Mouse (Mus musculus): ENCODE data around the gene Gm49337. TPM values are rescaled to one million over a fixed set of nuclear protein-coding genes. Genes with fewer than 3 reads are reported as not detected.

Gene Gm49337
- polyA plus RNA-seq, 1 experiment = not detected

DNA sequence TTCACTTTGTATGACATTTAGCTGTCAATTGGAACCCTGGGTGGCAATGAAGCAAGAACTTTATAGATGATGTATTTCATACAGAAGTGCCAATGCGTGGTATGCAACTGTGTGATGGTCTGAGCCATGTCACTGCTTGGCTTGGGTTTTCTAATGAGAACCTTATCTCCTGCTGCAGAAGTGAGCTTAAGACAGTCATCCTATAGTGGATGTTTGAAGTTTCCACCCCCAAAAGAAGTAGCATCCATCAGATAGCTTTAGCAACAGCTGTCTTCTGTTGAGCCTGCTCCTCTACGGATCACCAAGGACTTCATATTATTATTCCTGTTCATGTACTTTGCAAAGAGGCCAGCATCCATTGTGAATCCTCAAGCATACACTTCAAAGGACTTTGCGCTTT, 76.8 kb downstream of the Gm49337 start:
- H3K36me3 ChIP-seq (ENCODE audit: control insufficient read depth, insufficient read depth, low read length) = no peaks in the 10 kb centered on the region
- no peaks in the 10 kb centered on the region for H3K4me1 ChIP-seq (ENCODE audit: control insufficient read depth, insufficient read depth, insufficient read length, low read length)
- 94% methylated on average over 3 of the region's 3 CpGs for WGBS
- no peaks in the 10 kb centered on the region for H3K27me3 ChIP-seq (ENCODE audit: control insufficient read depth, insufficient read depth, low read length)
- H3K27ac ChIP-seq (ENCODE audit: insufficient read depth, low read depth, low read length) = no peak overlapping the region
- TF ChIP-seq CTCF (IDR thresholded peaks at IDR 0.05; ENCODE audit: extremely low read depth, insufficient read length, insufficient replicate concordance, low read depth, low read length) = no peak
- no peak for TF ChIP-seq POLR2A (IDR thresholded peaks at IDR 0.05; ENCODE audit: low read depth, low read length)
- no peak overlapping the region for H3K4me3 ChIP-seq (ENCODE audit: low read depth, low read length)

DNA sequence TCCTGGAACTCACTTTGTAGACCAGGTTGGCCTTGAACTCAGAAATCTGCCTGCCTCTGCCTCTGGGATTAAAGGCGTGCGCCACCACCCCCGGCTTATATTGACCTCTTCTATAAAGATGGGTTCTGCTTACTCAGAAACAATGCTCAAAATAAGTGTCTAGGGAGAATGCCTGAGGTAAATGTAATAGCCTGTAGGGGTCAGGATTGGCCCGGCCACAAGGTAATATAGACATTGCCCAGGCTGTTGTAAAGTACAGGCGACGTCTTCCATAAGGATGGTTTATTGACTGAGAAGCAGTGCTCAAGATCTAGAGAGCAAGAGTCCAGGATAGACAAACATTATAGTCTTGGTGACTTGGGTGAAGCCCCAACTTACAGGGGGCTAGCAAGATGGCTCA, 95.0 kb downstream of the Gm49337 start:
- no peaks in the 10 kb centered on the region for H3K27me3 ChIP-seq (ENCODE audit: control insufficient read depth, insufficient read depth, low read length)
- H3K4me1 ChIP-seq (ENCODE audit: control insufficient read depth, insufficient read depth, insufficient read length, low read length) = no peaks in the 10 kb centered on the region
- no peak overlapping the region for H3K27ac ChIP-seq (ENCODE audit: insufficient read depth, low read depth, low read length)
- TF ChIP-seq POLR2A (IDR thresholded peaks at IDR 0.05; ENCODE audit: low read depth, low read length) (no peak), CTCF (IDR thresholded peaks at IDR 0.05; ENCODE audit: extremely low read depth, insufficient read length, insufficient replicate concordance, low read depth, low read length) (no peak)
- no peak overlapping the region for H3K4me3 ChIP-seq (ENCODE audit: low read depth, low read length)
- H3K36me3 ChIP-seq (ENCODE audit: control insufficient read depth, insufficient read depth, low read length) = no peaks in the 10 kb centered on the region
- WGBS = 88% methylated on average over 6 of the region's 6 CpGs

DNA sequence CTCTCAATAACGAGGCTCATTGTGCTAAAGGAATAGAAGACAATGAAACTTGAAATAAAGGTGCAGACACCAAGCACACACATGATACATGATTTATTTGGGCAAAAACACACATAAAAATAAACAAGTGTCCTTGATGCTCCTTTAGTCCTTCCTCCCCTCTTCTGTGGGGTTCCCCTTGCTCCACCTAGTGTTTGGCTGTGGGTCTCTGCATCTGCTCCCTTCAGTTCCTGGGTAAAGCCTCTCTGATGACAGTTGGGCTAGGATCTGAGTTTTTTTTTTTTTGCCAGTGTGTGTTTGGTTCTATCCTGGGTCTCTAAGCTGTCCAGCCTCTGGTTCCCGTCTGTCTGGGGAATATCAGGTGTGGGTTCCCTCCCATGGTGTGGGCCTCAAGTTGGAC, 109.0 kb downstream of the Gm49337 start:
- WGBS = 80% methylated on average over 2 of the region's 2 CpGs
- Histone ChIP-seq H3K4me1 (ENCODE audit: control insufficient read depth, insufficient read depth, insufficient read length, low read length) (no peaks in the 10 kb centered on the region), H3K27me3 (ENCODE audit: control insufficient read depth, insufficient read depth, low read length) (no peaks in the 10 kb centered on the region), H3K36me3 (ENCODE audit: control insufficient read depth, insufficient read depth, low read length) (no peaks in the 10 kb centered on the region), H3K27ac (ENCODE audit: insufficient read depth, low read depth, low read length) (no peak overlapping the region), H3K4me3 (ENCODE audit: low read depth, low read length) (no peak overlapping the region)
- no peak for TF ChIP-seq POLR2A (IDR thresholded peaks at IDR 0.05; ENCODE audit: low read depth, low read length)
- no peak for TF ChIP-seq CTCF (IDR thresholded peaks at IDR 0.05; ENCODE audit: extremely low read depth, insufficient read length, insufficient replicate concordance, low read depth, low read length)

DNA sequence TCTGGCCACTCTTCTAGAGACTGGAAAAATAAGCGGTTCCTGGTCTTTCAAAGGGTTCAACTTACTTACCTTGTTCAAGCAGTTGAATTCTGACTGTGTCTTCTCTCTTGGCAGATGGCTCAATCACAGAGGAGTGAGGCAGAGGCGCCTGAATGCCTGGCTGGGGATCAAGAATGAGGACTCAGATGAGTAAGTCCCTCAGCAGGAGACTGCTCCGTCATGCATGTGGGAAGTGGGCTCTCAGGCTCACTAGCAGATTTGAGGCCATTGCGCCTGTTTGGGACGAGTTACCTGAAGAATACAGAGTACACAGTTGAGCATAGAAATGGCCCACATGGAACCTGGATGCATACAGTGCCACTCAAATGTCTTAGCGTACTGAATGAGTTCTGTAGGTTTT, 118.4 kb downstream of the Gm49337 start:
- no peak overlapping the region for H3K27ac ChIP-seq (ENCODE audit: insufficient read depth, low read depth, low read length)
- WGBS = 92% methylated on average over 6 of the region's 6 CpGs
- TF ChIP-seq CTCF (IDR thresholded peaks at IDR 0.05; ENCODE audit: extremely low read depth, insufficient read length, insufficient replicate concordance, low read depth, low read length) (no peak), POLR2A (IDR thresholded peaks at IDR 0.05; ENCODE audit: low read depth, low read length) (no peak)

DNA sequence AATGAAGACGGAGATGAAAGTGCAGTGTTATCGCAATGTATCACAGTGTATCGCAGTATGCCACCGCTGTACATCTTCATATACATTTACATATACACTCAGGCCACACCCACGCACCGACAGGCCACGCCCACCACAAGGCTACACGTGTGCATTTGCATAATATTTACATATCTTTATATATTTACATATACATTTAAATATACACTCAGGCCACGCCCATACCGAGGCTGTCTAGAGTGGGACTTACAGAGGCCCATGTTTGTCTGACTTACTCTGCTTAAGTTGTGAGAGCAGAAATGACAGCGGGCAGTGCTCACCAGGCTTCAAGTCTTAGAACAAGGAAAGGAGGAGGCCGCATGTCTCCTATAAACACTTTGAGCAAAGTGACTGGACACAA, 120.1 kb downstream of the Gm49337 start:
- TF ChIP-seq CTCF (IDR thresholded peaks at IDR 0.05; ENCODE audit: extremely low read depth, insufficient read length, insufficient replicate concordance, low read depth, low read length) (no peak), POLR2A (IDR thresholded peaks at IDR 0.05; ENCODE audit: low read depth, low read length) (no peak)
- no peak overlapping the region for H3K27ac ChIP-seq (ENCODE audit: insufficient read depth, low read depth, low read length)
- no peak overlapping the region for H3K4me3 ChIP-seq (ENCODE audit: low read depth, low read length)
- H3K4me1 ChIP-seq (ENCODE audit: control insufficient read depth, insufficient read depth, insufficient read length, low read length) = no peaks in the 10 kb centered on the region
- H3K36me3 ChIP-seq (ENCODE audit: control insufficient read depth, insufficient read depth, low read length) = peaks cover 8% of the 10 kb centered on the region; the same call in 1 of the 2 replicates
- 82% methylated on average over 12 of the region's 12 CpGs for WGBS
- no peaks in the 10 kb centered on the region for H3K27me3 ChIP-seq (ENCODE audit: control insufficient read depth, insufficient read depth, low read length)

More for the DNA sequence above, 118.4 kb downstream of the Gm49337 start:
- Histone ChIP-seq H3K4me1 (ENCODE audit: control insufficient read depth, insufficient read depth, insufficient read length, low read length) (no peaks in the 10 kb centered on the region), H3K4me3 (ENCODE audit: low read depth, low read length) (no peak overlapping the region), H3K27me3 (ENCODE audit: control insufficient read depth, insufficient read depth, low read length) (no peaks in the 10 kb centered on the region), H3K36me3 (ENCODE audit: control insufficient read depth, insufficient read depth, low read length) (peaks cover 8% of the 10 kb centered on the region; the same call in 1 of the 2 replicates)

DNA sequence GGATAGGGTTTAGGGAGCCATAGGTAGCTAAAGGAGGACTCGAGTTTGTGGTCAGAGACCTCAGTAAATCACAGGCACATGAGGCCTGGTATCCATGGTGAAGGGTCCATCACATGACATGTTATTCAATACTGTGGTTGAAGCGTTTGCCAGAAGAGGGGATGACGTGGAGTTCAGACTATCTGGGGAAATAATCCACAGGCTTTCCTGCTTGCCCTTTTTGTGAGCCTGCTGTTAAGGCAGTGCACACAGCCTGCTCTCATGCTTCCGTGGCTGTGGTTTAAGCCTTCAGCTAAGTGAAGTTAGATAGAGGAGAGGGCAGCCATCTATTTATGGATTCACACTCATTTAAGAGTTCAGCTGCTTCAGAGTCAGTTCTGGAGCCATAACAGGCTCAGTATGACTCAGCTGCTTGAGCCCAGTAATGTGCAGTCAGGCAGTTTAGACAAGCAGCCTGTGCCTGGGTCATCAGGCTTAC, 127.7 kb downstream of the Gm49337 start:
- Histone ChIP-seq H3K27ac (ENCODE audit: insufficient read depth, low read depth, low read length) (no peak overlapping the region), H3K4me1 (ENCODE audit: control insufficient read depth, insufficient read depth, insufficient read length, low read length) (no peaks in the 10 kb centered on the region), H3K4me3 (ENCODE audit: low read depth, low read length) (no peak overlapping the region), H3K36me3 (ENCODE audit: control insufficient read depth, insufficient read depth, low read length) (peaks cover 4% of the 10 kb centered on the region; the same call in 1 of the 2 replicates), H3K27me3 (ENCODE audit: control insufficient read depth, insufficient read depth, low read length) (no peaks in the 10 kb centered on the region)
- TF ChIP-seq CTCF (IDR thresholded peaks at IDR 0.05; ENCODE audit: extremely low read depth, insufficient read length, insufficient replicate concordance, low read depth, low read length) (no peak), POLR2A (IDR thresholded peaks at IDR 0.05; ENCODE audit: low read depth, low read length) (no peak)
- 48% methylated on average over 4 of the region's 4 CpGs for WGBS

DNA sequence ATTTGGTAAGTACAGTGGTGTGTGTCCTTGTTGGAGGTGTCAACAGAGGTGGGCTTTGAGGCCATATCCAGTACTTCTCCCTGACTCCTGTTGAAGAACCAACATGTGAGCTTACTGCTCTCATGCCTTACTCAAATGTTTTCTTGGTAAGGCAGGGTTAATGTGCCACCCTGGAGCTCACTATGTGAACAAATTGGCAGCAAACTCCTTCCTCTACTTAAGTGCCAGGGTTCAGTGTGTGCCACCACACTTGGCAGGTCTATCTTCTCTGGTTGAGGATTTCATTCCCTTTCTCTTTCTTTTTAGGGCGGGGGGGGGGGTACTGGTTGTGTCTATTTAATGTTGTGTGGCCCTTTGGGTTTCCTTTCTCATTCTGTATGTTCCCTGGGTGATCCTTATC, 131.4 kb downstream of the Gm49337 start:
- peaks cover 32% of the 10 kb centered on the region for H3K36me3 ChIP-seq (ENCODE audit: control insufficient read depth, insufficient read depth, low read length)
- 9% methylated on average over 1 of the region's 1 CpGs for WGBS
- H3K4me3 ChIP-seq (ENCODE audit: low read depth, low read length) = no peak overlapping the region
- no peak for TF ChIP-seq POLR2A (IDR thresholded peaks at IDR 0.05; ENCODE audit: low read depth, low read length)
- TF ChIP-seq CTCF (IDR thresholded peaks at IDR 0.05; ENCODE audit: extremely low read depth, insufficient read length, insufficient replicate concordance, low read depth, low read length) = no peak
- no peaks in the 10 kb centered on the region for H3K27me3 ChIP-seq (ENCODE audit: control insufficient read depth, insufficient read depth, low read length)
- H3K4me1 ChIP-seq (ENCODE audit: control insufficient read depth, insufficient read depth, insufficient read length, low read length) = no peaks in the 10 kb centered on the region
- H3K27ac ChIP-seq (ENCODE audit: insufficient read depth, low read depth, low read length) = no peak overlapping the region

Measured in small intestine, adult 2 months (tissue).